8 mouse cellular contexts compared by ENCODE assay signal in the genomic region with DNA sequence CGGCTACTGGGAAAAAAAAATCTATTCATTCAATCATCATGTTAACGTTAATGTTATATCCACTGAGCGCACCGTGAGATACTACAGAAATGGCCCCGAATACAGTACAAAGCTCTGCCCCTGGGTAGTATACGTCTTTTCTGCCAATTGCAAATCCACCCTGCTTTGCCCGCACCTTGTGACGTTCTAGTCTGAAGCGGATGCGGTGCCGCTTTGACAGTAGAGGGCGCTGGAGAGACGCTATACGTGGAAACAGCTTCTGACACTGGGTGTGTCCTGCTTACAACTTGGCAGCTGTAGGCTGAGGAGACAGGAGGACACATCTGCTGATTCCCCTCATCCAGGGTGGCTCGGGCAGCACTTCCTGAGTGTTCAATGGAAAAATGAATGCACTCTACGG.
DNase-seq lines count a peak whose midpoint lies in the region; ATAC-seq and TF ChIP-seq lines count a peak whose summit lies in the region.

No protein-coding gene starts in this region.

- H3K4me1 ChIP-seq in embryonic facial prominence, embryonic 14.5 days (ENCODE audit: control insufficient read depth, insufficient read depth, low read length) = no peaks in the 10 kb centered on the region
- H3K4me1 ChIP-seq in limb, embryonic 12.5 days (replicated peaks) = no peaks in the 10 kb centered on the region
- H3K4me1 ChIP-seq in stomach, embryonic 14.5 days (ENCODE audit: control insufficient read depth, insufficient read depth, low read length) = no peaks in the 10 kb centered on the region

- peaks cover 4% of the 10 kb centered on the region; the same call in 1 of the 2 replicates for H3K27me3 ChIP-seq in embryonic facial prominence, embryonic 14.5 days (replicated peaks; ENCODE audit: control insufficient read depth, insufficient read depth, low read length)
- H3K27me3 ChIP-seq in limb, embryonic 12.5 days = peaks cover 2% of the 10 kb centered on the region; the same call in 1 of the 2 replicates
- H3K27me3 ChIP-seq in myocyte (ENCODE audit: control insufficient read depth, insufficient read depth, insufficient read length) = peaks cover 7% of the 10 kb centered on the region
- H3K27me3 ChIP-seq in stomach, embryonic 14.5 days (ENCODE audit: control insufficient read depth, insufficient read depth, low read length) = no peaks in the 10 kb centered on the region

- 9% methylated on average over 16 of the region's 16 CpGs for WGBS in embryonic facial prominence, embryonic 14.5 days
- 11% methylated on average over 16 of the region's 16 CpGs for WGBS in limb, embryonic 12.5 days
- 9% methylated on average over 16 of the region's 16 CpGs for WGBS in stomach, embryonic 14.5 days

- DNase-seq in 416B (ENCODE audit: low read depth) = peak; percentile 69
- peak; percentile 28 to 64 for DNase-seq in adrenal gland, postnatal 4 days (ENCODE audit: low spot score in 2 of 2)
- DNase-seq in embryonic facial prominence, embryonic 14.5 days (ENCODE audit: low spot score) = peak; percentile 94
- DNase-seq in heart, adult 9 months (ENCODE audit: low spot score in 2 of 2) = peak; percentile 65 to 75
- peak; percentile 81 for DNase-seq in kidney, adult 9 months

- H3K36me3 ChIP-seq in embryonic facial prominence, embryonic 14.5 days (ENCODE audit: control insufficient read depth, insufficient read depth, low read length) = no peaks in the 10 kb centered on the region
- H3K36me3 ChIP-seq in limb, embryonic 12.5 days = no peaks in the 10 kb centered on the region
- no peaks in the 10 kb centered on the region for H3K36me3 ChIP-seq in myocyte (ENCODE audit: control insufficient read depth, insufficient read depth)
- no peaks in the 10 kb centered on the region for H3K36me3 ChIP-seq in stomach, embryonic 14.5 days (ENCODE audit: control insufficient read depth, insufficient read depth, low read length)

- H3K4me3 ChIP-seq in embryonic facial prominence, embryonic 14.5 days (ENCODE audit: low read depth, low read length) = peak overlapping the region; percentile 18; the same call in 1 of the 2 replicates
- H3K4me3 ChIP-seq in limb, embryonic 12.5 days (replicated peaks) = no peak overlapping the region
- H3K4me3 ChIP-seq in myocyte = no peak overlapping the region
- H3K4me3 ChIP-seq in stomach, embryonic 14.5 days (ENCODE audit: low read depth, low read length) = no peak overlapping the region

- no peaks in the 10 kb centered on the region for H3K9me3 ChIP-seq in embryonic facial prominence, embryonic 14.5 days (ENCODE audit: control insufficient read depth, low read length)
- H3K9me3 ChIP-seq in limb, embryonic 12.5 days = no peaks in the 10 kb centered on the region
- H3K9me3 ChIP-seq in stomach, embryonic 14.5 days (ENCODE audit: control insufficient read depth, low read depth, low read length) = no peaks in the 10 kb centered on the region

- peak; percentile 92 for ATAC-seq in embryonic facial prominence, embryonic 14.5 days (ENCODE audit: low read depth)
- peak; percentile 34; the same call in 1 of the 2 replicates for ATAC-seq in limb, embryonic 12.5 days (ENCODE audit: insufficient number of reproducible peaks, insufficient read depth, low FRiP score, low TSS enrichment, low read depth)
- ATAC-seq in stomach, embryonic 14.5 days (ENCODE audit: insufficient number of reproducible peaks, insufficient read depth, low FRiP score, low read depth) = peak; percentile 60; the same call in 1 of the 2 replicates

- H3K27ac ChIP-seq in embryonic facial prominence, embryonic 14.5 days (replicated peaks; ENCODE audit: low read depth, low read length) = no peak overlapping the region
- no peak overlapping the region for H3K27ac ChIP-seq in limb, embryonic 12.5 days
- H3K27ac ChIP-seq in stomach, embryonic 14.5 days (ENCODE audit: low read length) = no peak overlapping the region

- H3K4me2 ChIP-seq in embryonic facial prominence, embryonic 14.5 days (ENCODE audit: low read depth, low read length) = peak overlapping the region; percentile 48
- H3K4me2 ChIP-seq in limb, embryonic 12.5 days = peak overlapping the region; percentile 37; the same call in 1 of the 2 replicates
- H3K4me2 ChIP-seq in myocyte (ENCODE audit: low read depth) = peak overlapping the region; percentile 55
- peak overlapping the region; percentile 31 for H3K4me2 ChIP-seq in stomach, embryonic 14.5 days (replicated peaks; ENCODE audit: low read depth, low read length)

- no peak overlapping the region for H3ac ChIP-seq in myocyte (ENCODE audit: control insufficient read depth, insufficient read length)

- no peak overlapping the region for H3K9ac ChIP-seq in embryonic facial prominence, embryonic 14.5 days (ENCODE audit: low read depth, low read length)
- no peak overlapping the region for H3K9ac ChIP-seq in limb, embryonic 12.5 days (replicated peaks)
- H3K9ac ChIP-seq in stomach, embryonic 14.5 days (replicated peaks; ENCODE audit: low read depth, low read length) = no peak overlapping the region

- no peaks in the 10 kb centered on the region for H3K79me2 ChIP-seq in myocyte (ENCODE audit: control insufficient read depth, insufficient read depth)

- no peak for TF ChIP-seq POLR2A in myocyte (IDR thresholded peaks at IDR 0.05; ENCODE audit: insufficient read length, low read depth)

TF ChIP-seq in myocyte, 11 proteins besides CTCF, POLR2A, EP300 and RAD21:
- no peak for TF ChIP-seq E2F4 (IDR thresholded peaks at IDR 0.05; ENCODE audit: insufficient read depth)
- peak in 1 of 3 experiments; percentile 30 for TF ChIP-seq MYOG (IDR thresholded peaks at IDR 0.05; ENCODE audit: control insufficient read depth in 1 of 3, insufficient read depth in 1 of 3, insufficient read length in 2 of 3, low read depth in 2 of 3)
- no peak for TF ChIP-seq POLR2AphosphoS2 (IDR thresholded peaks at IDR 0.05; ENCODE audit: insufficient read length, low read depth)
- no peak for TF ChIP-seq TCF12 (IDR thresholded peaks at IDR 0.05; ENCODE audit: insufficient read depth, poor library complexity, severe bottlenecking)
- TF ChIP-seq CEBPB (IDR thresholded peaks at IDR 0.05; ENCODE audit: insufficient read depth, poor library complexity, severe bottlenecking) = no peak
- no peak for TF ChIP-seq USF1 (IDR thresholded peaks at IDR 0.05; ENCODE audit: low read depth)
- no peak for TF ChIP-seq MAX (IDR thresholded peaks at IDR 0.05; ENCODE audit: low read depth)
- no peak for TF ChIP-seq SRF (IDR thresholded peaks at IDR 0.05; ENCODE audit: control insufficient read depth, insufficient read length, low read depth)
- no peak for TF ChIP-seq TCF3 (IDR thresholded peaks at IDR 0.05; ENCODE audit: insufficient read length, low read depth)
- no peak for TF ChIP-seq REST (IDR thresholded peaks at IDR 0.05; ENCODE audit: insufficient read depth, insufficient read length)
- TF ChIP-seq MYOD1 (IDR thresholded peaks at IDR 0.05; ENCODE audit: control insufficient read depth in 1 of 3, insufficient read length in 2 of 3, low read depth in 2 of 3) = peak in 2 of 3 experiments; percentile 11 to 68

Comparison
In these comparisons a context has a peak if more than half of its experiments do, and no peak if none do; other contexts are left out.
1. ATAC-seq: peak in every context shown above with its lines; median percentile 92 in embryonic facial prominence, embryonic 14.5 days; 60 in stomach, embryonic 14.5 days; 34 in limb, embryonic 12.5 days.